Mouse (Mus musculus): ENCODE data around the gene Dnaja4.

- TF ChIP-seq CTCF (IDR thresholded peaks at IDR 0.05; ENCODE audit: low read depth, low read length) (no peak), POLR2A (IDR thresholded peaks at IDR 0.05; ENCODE audit: extremely low read depth, insufficient read depth, low read length) (no peak)
Measured at GRCm38 (mm10) chr9:54668455-54668854, 30.2 kb upstream of the Dnaja4 start.
